8 mouse cellular contexts compared by ENCODE assay signal in the genomic region with DNA sequence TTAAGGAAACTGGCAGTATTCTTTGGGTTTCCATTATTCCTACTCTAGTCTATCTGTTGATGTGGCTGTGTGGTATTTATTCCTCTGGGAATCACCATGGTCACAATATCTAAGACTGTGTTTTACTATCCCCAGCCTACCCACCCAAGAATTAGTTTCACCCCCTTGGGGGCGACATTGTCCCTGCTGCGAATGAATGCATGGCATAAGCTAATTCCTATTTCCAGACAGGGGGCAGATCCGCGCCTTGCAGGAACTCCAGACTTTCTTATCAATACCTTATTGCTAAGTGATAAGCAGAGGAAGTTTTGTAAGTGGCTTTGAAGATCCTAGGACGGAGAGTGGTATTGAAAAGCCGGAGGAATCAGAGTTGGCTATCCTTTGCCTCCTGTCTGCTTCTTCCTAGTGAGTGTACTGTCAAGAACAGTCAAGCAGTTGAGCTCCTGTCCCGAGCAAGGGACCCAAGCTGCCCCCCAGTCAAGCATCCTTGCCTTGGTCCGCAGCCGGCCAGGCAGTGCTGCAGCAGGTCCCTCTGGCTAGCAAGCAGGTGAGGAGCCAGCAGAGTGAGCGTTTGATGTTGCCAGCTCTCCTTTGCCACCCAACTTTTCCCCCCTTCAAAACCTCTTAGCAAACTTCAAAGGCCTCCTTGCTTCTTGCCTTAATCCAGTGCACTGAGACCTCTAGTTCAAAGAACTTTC.
A peak's percentile ranks its signal among the peaks of the same experiment; 100 is the strongest.
DNase-seq lines count a peak whose midpoint lies in the region; ATAC-seq lines count a peak whose summit lies in the region.

No protein-coding gene starts in this region.

- no peaks in the 10 kb centered on the region for H3K36me3 ChIP-seq in heart, embryonic 13.5 days
- no peaks in the 10 kb centered on the region for H3K36me3 ChIP-seq in forebrain, embryonic 14.5 days (ENCODE audit: control insufficient read depth, insufficient read depth, low read length)
- H3K36me3 ChIP-seq in limb, embryonic 13.5 days, result no peaks in the 10 kb centered on the region
- no peaks in the 10 kb centered on the region for H3K36me3 ChIP-seq in stomach, embryonic 14.5 days (ENCODE audit: control insufficient read depth, insufficient read depth, low read length)

- no peak overlapping the region for H3K27ac ChIP-seq in heart, embryonic 13.5 days (replicated peaks)
- H3K27ac ChIP-seq in forebrain, embryonic 14.5 days (ENCODE audit: low read depth, low read length), result peak overlapping the region; percentile 86
- H3K27ac ChIP-seq in limb, embryonic 13.5 days, result no peak overlapping the region
- H3K27ac ChIP-seq in stomach, embryonic 14.5 days (ENCODE audit: low read length), result no peak overlapping the region

- H3K4me1 ChIP-seq in heart, embryonic 13.5 days, result peaks cover 21% of the 10 kb centered on the region
- peaks cover 34% of the 10 kb centered on the region for H3K4me1 ChIP-seq in forebrain, embryonic 14.5 days (ENCODE audit: control insufficient read depth, insufficient read depth, low read length)
- peaks cover 18% of the 10 kb centered on the region for H3K4me1 ChIP-seq in limb, embryonic 13.5 days
- peaks cover 5% of the 10 kb centered on the region; the same call in 1 of the 2 replicates for H3K4me1 ChIP-seq in stomach, embryonic 14.5 days (ENCODE audit: control insufficient read depth, insufficient read depth, low read length)

- WGBS in heart, embryonic 13.5 days, result 2% methylated on average over 10 of the region's 10 CpGs
- 2% methylated on average over 10 of the region's 10 CpGs for WGBS in forebrain, embryonic 14.5 days
- WGBS in limb, embryonic 13.5 days, result 8% methylated on average over 10 of the region's 10 CpGs
- WGBS in stomach, embryonic 14.5 days, result 13% methylated on average over 10 of the region's 10 CpGs

- ATAC-seq in heart, embryonic 13.5 days (ENCODE audit: extremely low read depth, insufficient number of reproducible peaks, low FRiP score, low TSS enrichment), result no peak
- peak; percentile 60 for ATAC-seq in forebrain, embryonic 14.5 days
- no peak for ATAC-seq in limb, embryonic 13.5 days (ENCODE audit: low FRiP score, low read depth)
- ATAC-seq in stomach, embryonic 14.5 days (ENCODE audit: insufficient number of reproducible peaks, insufficient read depth, low FRiP score, low read depth), result no peak

- H3K27me3 ChIP-seq in heart, embryonic 13.5 days (replicated peaks), result no peaks in the 10 kb centered on the region
- no peaks in the 10 kb centered on the region for H3K27me3 ChIP-seq in forebrain, embryonic 14.5 days (replicated peaks; ENCODE audit: control insufficient read depth, insufficient read depth, low read length)
- H3K27me3 ChIP-seq in limb, embryonic 13.5 days, result peaks cover 15% of the 10 kb centered on the region
- no peaks in the 10 kb centered on the region for H3K27me3 ChIP-seq in stomach, embryonic 14.5 days (ENCODE audit: control insufficient read depth, insufficient read depth, low read length)

- H3K4me2 ChIP-seq in heart, embryonic 13.5 days, result peak overlapping the region; percentile 69
- H3K4me2 ChIP-seq in forebrain, embryonic 14.5 days (ENCODE audit: low read length), result peak overlapping the region; percentile 47
- H3K4me2 ChIP-seq in limb, embryonic 13.5 days (replicated peaks), result peak overlapping the region; percentile 57
- peak overlapping the region; percentile 23; the same call in 1 of the 2 replicates for H3K4me2 ChIP-seq in stomach, embryonic 14.5 days (replicated peaks; ENCODE audit: low read depth, low read length)

- intact Hi-C loops in heart, postnatal 36 days (cut with DNase I), result loop anchor here (10.0 kb wide), 1 partner anchor 960 kb away; no protein-coding TSS in a partner anchor

- no peaks in the 10 kb centered on the region; the same call in 1 of the 2 replicates for H3K9me3 ChIP-seq in heart, embryonic 13.5 days
- no peaks in the 10 kb centered on the region for H3K9me3 ChIP-seq in forebrain, embryonic 14.5 days (replicated peaks; ENCODE audit: control insufficient read depth, low read length)
- H3K9me3 ChIP-seq in limb, embryonic 13.5 days, result no peaks in the 10 kb centered on the region
- no peaks in the 10 kb centered on the region for H3K9me3 ChIP-seq in stomach, embryonic 14.5 days (ENCODE audit: control insufficient read depth, low read depth, low read length)

- H3K4me3 ChIP-seq in heart, embryonic 13.5 days, result peak overlapping the region; percentile 38
- H3K4me3 ChIP-seq in forebrain, embryonic 14.5 days (ENCODE audit: low read depth, low read length), result peak overlapping the region; percentile 9
- peak overlapping the region; percentile 27; the same call in 1 of the 2 replicates for H3K4me3 ChIP-seq in limb, embryonic 13.5 days
- H3K4me3 ChIP-seq in stomach, embryonic 14.5 days (ENCODE audit: low read depth, low read length), result 0 out of 2 replicates have a peak overlapping the region, but pooled peaks have one; percentile 3

- peak overlapping the region; percentile 66; the same call in 1 of the 2 replicates for H3K9ac ChIP-seq in heart, embryonic 13.5 days
- peak overlapping the region; percentile 33; the same call in 1 of the 2 replicates for H3K9ac ChIP-seq in forebrain, embryonic 14.5 days (ENCODE audit: low read length)
- no peak overlapping the region for H3K9ac ChIP-seq in limb, embryonic 13.5 days
- no peak overlapping the region for H3K9ac ChIP-seq in stomach, embryonic 14.5 days (replicated peaks; ENCODE audit: low read depth, low read length)

- no peak for DNase-seq in heart, postnatal 36 days
- DNase-seq in adrenal gland, postnatal 25 days, result peak; percentile 32
- DNase-seq in forebrain, embryonic 14.5 days (ENCODE audit: low spot score), result peak; percentile 73
- DNase-seq in spleen, adult 18-20 months, result no peak
- DNase-seq in gastrocnemius, adult 18-20 months (ENCODE audit: low spot score), result no peak

Comparison
In these comparisons a context has a peak if more than half of its experiments do, and no peak if none do; other contexts are left out.
1. H3K9ac ChIP-seq: peak in heart, embryonic 13.5 days (single experiment) and forebrain, embryonic 14.5 days (single experiment); none in limb, embryonic 13.5 days (single experiment) and stomach, embryonic 14.5 days (single experiment).
2. DNase-seq: peak in adrenal gland, postnatal 25 days (single experiment) and forebrain, embryonic 14.5 days (single experiment); none in heart, postnatal 36 days (0 of 2), spleen, adult 18-20 months (0 of 2) and gastrocnemius, adult 18-20 months (single experiment).
3. Peak in every context shown above with its lines, with median percentiles within 50 percentile points of each other: H3K4me2 ChIP-seq and H3K4me3 ChIP-seq.